Mouse (Mus musculus) cortical plate, adult 2 months (tissue): ENCODE data around the gene Tcaf2. TPM values are rescaled to one million over a fixed set of nuclear protein-coding genes. Genes with fewer than 3 reads are reported as not detected.
A peak's percentile ranks its signal among the peaks of the same experiment; 100 is the strongest.

Experiments
- H3K27ac ChIP-seq: fragments of 200-500 bp; 2 replicates; pipeline ENCODE4 v1.5.1; 2012; ENCODE audit warnings: low read length, control low read depth, inconsistent platforms; ENCODE audit not compliant: insufficient read depth
- H3K4me1 ChIP-seq: fragments of 200-500 bp; 2 replicates; pipeline ENCODE4 v1.6.1; 2011; ENCODE audit warnings: low read length; ENCODE audit not compliant: control insufficient read depth, insufficient read depth
- H3K4me3 ChIP-seq: fragments of 200-500 bp; 2 replicates; pipeline ENCODE4 v1.5.1; 2011; ENCODE audit warnings: mild to moderate bottlenecking, low read length, control low read depth; ENCODE audit not compliant: insufficient read depth
- CTCF ChIP-seq: fragments of 200-500 bp; IDR thresholded peaks from 2 replicates; pipeline ENCODE4 v1.5.1; 2011; ENCODE audit warnings: mild to moderate bottlenecking, control low read depth, low read length; ENCODE audit not compliant: insufficient read depth; ENCODE audit errors: extremely low read depth
- POLR2A ChIP-seq: fragments of 200-500 bp; IDR thresholded peaks from 2 replicates; pipeline ENCODE4 v1.6.1; 2011; ENCODE audit warnings: mild to moderate bottlenecking, low read length, control low read depth; ENCODE audit not compliant: insufficient read depth; ENCODE audit errors: extremely low read depth
- polyA plus RNA-seq: library from polyadenylated mRNA; depleted of rRNA; stranded (reverse); fragments of >200 nt; gene quantifications from 2 replicates; pipeline ENCODE4 v1.2.3, GENCODE M21; 2012

The Tcaf2 gene
- polyA plus RNA-seq, 1 experiment = 0.21 TPM

GRCm38 (mm10) chr6:42634393-42634792, 10.7 kb downstream of the Tcaf2 start:
- Histone ChIP-seq H3K27ac (no peak overlapping the region), H3K4me1 (no peaks in the 10 kb centered on the region), H3K4me3 (no peak overlapping the region)
- TF ChIP-seq CTCF = no peak
- no peak for TF ChIP-seq POLR2A

GRCm38 (mm10) chr6:42631395-42631794, 13.7 kb downstream of the Tcaf2 start:
- TF ChIP-seq POLR2A = no peak
- no peak for TF ChIP-seq CTCF
- Histone ChIP-seq H3K4me3 (no peak overlapping the region), H3K27ac (no peak overlapping the region), H3K4me1 (no peaks in the 10 kb centered on the region)

GRCm38 (mm10) chr6:42616904-42617303, 28.1 kb downstream of the Tcaf2 start:
- H3K27ac ChIP-seq = no peak overlapping the region
- no peak for TF ChIP-seq CTCF
- no peak for TF ChIP-seq POLR2A
- no peak overlapping the region for H3K4me3 ChIP-seq

GRCm38 (mm10) chr6:42612218-42612617, 32.8 kb downstream of the Tcaf2 start:
- H3K27ac ChIP-seq = no peak overlapping the region
- H3K4me1 ChIP-seq = no peaks in the 10 kb centered on the region
- no peak overlapping the region for H3K4me3 ChIP-seq
- 0 out of 2 replicates have a peak, but pooled peaks have one; percentile 23 for TF ChIP-seq CTCF
- no peak for TF ChIP-seq POLR2A

More at GRCm38 (mm10) chr6:42616904-42617303, 28.1 kb downstream of the Tcaf2 start:
- H3K4me1 ChIP-seq = no peaks in the 10 kb centered on the region

GRCm38 (mm10) chr6:42610954-42611522, 34.0 kb downstream of the Tcaf2 start:
- Histone ChIP-seq H3K4me1 (no peaks in the 10 kb centered on the region), H3K4me3 (no peak overlapping the region), H3K27ac (no peak overlapping the region)
- no peak for TF ChIP-seq POLR2A

GRCm38 (mm10) chr6:42597592-42597991, 47.5 kb downstream of the Tcaf2 start, which contains the start of gene Tcaf3:
TSS of gene Tcaf3 (minus strand) at chr6:42597692.
- TF ChIP-seq POLR2A (no peak), CTCF (no peak)
- Histone ChIP-seq H3K27ac (no peak within 1 kb of the TSS), H3K4me1 (no peaks in the 10 kb centered on the region), H3K4me3 (no peak within 1 kb of the TSS)

- Histone ChIP-seq H3K4me3 (no peak overlapping the region), H3K4me1 (no peaks in the 10 kb centered on the region), H3K27ac (no peak overlapping the region)
- TF ChIP-seq POLR2A (no peak), CTCF (no peak)
Observed at GRCm38 (mm10) chr6:42593138-42593882, 51.7 kb downstream of the Tcaf2 start.

- Histone ChIP-seq H3K4me3 (no peak overlapping the region), H3K4me1 (no peaks in the 10 kb centered on the region), H3K27ac (no peak overlapping the region)
- no peak for TF ChIP-seq POLR2A
- no peak for TF ChIP-seq CTCF
Observed at GRCm38 (mm10) chr6:42586569-42586968, 58.5 kb downstream of the Tcaf2 start.

- Histone ChIP-seq H3K27ac (no peak overlapping the region), H3K4me1 (no peaks in the 10 kb centered on the region), H3K4me3 (no peak overlapping the region)
- TF ChIP-seq CTCF (peak; percentile 60), POLR2A (no peak)
Observed at GRCm38 (mm10) chr6:42583488-42583872, 61.6 kb downstream of the Tcaf2 start.

- no peak overlapping the region for H3K27ac ChIP-seq
- TF ChIP-seq CTCF (no peak), POLR2A (no peak)
- no peak overlapping the region for H3K4me3 ChIP-seq
- no peaks in the 10 kb centered on the region for H3K4me1 ChIP-seq
Observed at GRCm38 (mm10) chr6:42582741-42583487, 62.1 kb downstream of the Tcaf2 start.
